Mouse (Mus musculus): ENCODE data around the gene 4921517D22Rik.

- peak; percentile 99 for TF ChIP-seq CTCF (IDR thresholded peaks at IDR 0.05; ENCODE audit: low read depth)
- TF ChIP-seq EP300 (IDR thresholded peaks at IDR 0.05; ENCODE audit: low read depth), result no peak
Observed at GRCm38 (mm10) chr13:59728378-59729093, 34.6 kb upstream of the 4921517D22Rik start.

Data from liver, embryonic 14.5 days (tissue).